Mouse (Mus musculus) small intestine, adult 2 months (tissue): ENCODE data around the gene Creb3l4.

Source experiments
- CTCF ChIP-seq: fragments of 200-500 bp; IDR thresholded peaks from 2 replicates; pipeline ENCODE4 v1.5.1; 2012; ENCODE audit warnings: low read depth, mild to moderate bottlenecking, control low read depth, inconsistent platforms, low read length, moderate library complexity, mixed read lengths; ENCODE audit not compliant: insufficient replicate concordance, insufficient read length; ENCODE audit errors: extremely low read depth
- POLR2A ChIP-seq: fragments of 200-500 bp; IDR thresholded peaks from 2 replicates; pipeline ENCODE4 v1.6.1; 2012; ENCODE audit warnings: low read depth, mild to moderate bottlenecking, control low read depth, inconsistent platforms, low read length, moderate library complexity

- no peak for TF ChIP-seq CTCF
- no peak for TF ChIP-seq POLR2A
These were observed 32.0 kb upstream of the Creb3l4 start for GRCm38 (mm10) chr3:90275286-90275685.
